Mouse (Mus musculus): ENCODE measurements around the gene Fndc9. TPM values are rescaled to one million over a fixed set of nuclear protein-coding genes. Genes with fewer than 3 reads are reported as not detected.

Fndc9 gene
- total RNA-seq, 4 experiments from 2014 or later, result not detected

- DNase-seq (ENCODE audit: low spot score in 2 of 2), result no peak
These were observed 40.8 kb downstream of the Fndc9 start for GRCm38 (mm10) chr11:46276168-46276567.

GRCm38 (mm10) chr11:46276778-46277177 lies 41.4 kb downstream of the Fndc9 start:
- DNase-seq (ENCODE audit: low spot score in 2 of 2), result no peak

GRCm38 (mm10) chr11:46278140-46278539 lies 42.8 kb downstream of the Fndc9 start:
- no peak for DNase-seq (ENCODE audit: low spot score in 2 of 2)

- DNase-seq (ENCODE audit: low spot score in 2 of 2), result no peak
These were observed 43.4 kb downstream of the Fndc9 start for GRCm38 (mm10) chr11:46278709-46279108.

- DNase-seq (ENCODE audit: low spot score in 2 of 2), result no peak
These were observed 47.3 kb downstream of the Fndc9 start for GRCm38 (mm10) chr11:46282612-46283011.

- no peak for DNase-seq (ENCODE audit: low spot score in 2 of 2)
These were observed 48.5 kb downstream of the Fndc9 start for GRCm38 (mm10) chr11:46283800-46284199.

- DNase-seq (ENCODE audit: low spot score in 2 of 2), result no peak
These were observed 51.5 kb downstream of the Fndc9 start for GRCm38 (mm10) chr11:46286803-46287202.

GRCm38 (mm10) chr11:46288091-46288490 lies 52.8 kb downstream of the Fndc9 start:
- no peak for DNase-seq (ENCODE audit: low spot score in 2 of 2)

- DNase-seq (ENCODE audit: low spot score in 2 of 2), result no peak
These were observed 53.7 kb downstream of the Fndc9 start for GRCm38 (mm10) chr11:46289022-46289421.

Other genes starting within 250 kb of the Fndc9 start
- 1 to 10 TPM in 2 of 4 experiments, under 1 TPM in 1, not detected in 1; 0.86 to 1.9 (median 1.2) TPM for gene Gm12166, start 183.2 kb upstream of the Fndc9 start, total RNA-seq (2022)
- 1 to 10 TPM; 1.5 to 2.8 (median 2.2) TPM for gene Adam19, start 179.5 kb upstream of the Fndc9 start, total RNA-seq (2022)
- gene Nipal4, start 69.0 kb upstream of the Fndc9 start, total RNA-seq (2022), result not detected
- gene Cyfip2, start 77.3 kb downstream of the Fndc9 start, total RNA-seq (2022), result 10 to 100 TPM in 2 of 4 experiments, 1 to 10 TPM in 2; 7.8 to 14.7 (median 10.2) TPM
- not detected for gene Itk, start 154.0 kb downstream of the Fndc9 start, total RNA-seq (2022)
- gene Fam71b, start 161.0 kb downstream of the Fndc9 start, total RNA-seq (2022), result not detected
- 10 to 100 TPM; 13.1 to 18.5 (median 16.9) TPM for gene Med7, start 201.4 kb downstream of the Fndc9 start, total RNA-seq (2022)
- gene Havcr2, start 219.4 kb downstream of the Fndc9 start, total RNA-seq (2022), result under 1 TPM in 2 of 4 experiments, not detected in 2; 0.12 to 0.13 TPM